Mouse (Mus musculus): ENCODE measurements at regions not wholly inside any gene's neighbourhood (a gene's known extent, or its start where the extent isn't known, plus 50 kb on each side); places are given as distances from the start of the nearest gene placed in this dataset.
A peak's percentile ranks its signal among the peaks of the same experiment; 100 is the strongest.

- DNase-seq (ENCODE audit: low spot score) = no peak
- no peak overlapping the region for H3K27ac ChIP-seq (replicated peaks)
- H3K27me3 ChIP-seq (ENCODE audit: low read depth, poor library complexity, severe bottlenecking) = no peaks in the 10 kb centered on the region
- WGBS = 90% methylated on average over 12 of the region's 12 CpGs
- no peak overlapping the region for H3K4me3 ChIP-seq
- H3K9me3 ChIP-seq (replicated peaks) = no peaks in the 10 kb centered on the region
- H3K36me3 ChIP-seq = no peaks in the 10 kb centered on the region
- H3K4me1 ChIP-seq = peaks cover 22% of the 10 kb centered on the region
These were observed 965.1 kb downstream of the 4930447A16Rik start for GRCm38 (mm10) chr15:38390450-38390849.

GRCm38 (mm10) chr15:38391420-38391819 lies 966.1 kb downstream of the 4930447A16Rik start:
- no peaks in the 10 kb centered on the region for H3K36me3 ChIP-seq
- 68% methylated on average over 6 of the region's 6 CpGs for WGBS
- no peak overlapping the region for H3K4me3 ChIP-seq
- no peak for DNase-seq (ENCODE audit: low spot score)
- no peak overlapping the region for H3K27ac ChIP-seq (replicated peaks)
- H3K27me3 ChIP-seq (ENCODE audit: low read depth, poor library complexity, severe bottlenecking) = no peaks in the 10 kb centered on the region
- no peaks in the 10 kb centered on the region for H3K9me3 ChIP-seq (replicated peaks)
- peaks cover 22% of the 10 kb centered on the region for H3K4me1 ChIP-seq

GRCm38 (mm10) chr15:38391860-38392259 lies 966.5 kb downstream of the 4930447A16Rik start:
- DNase-seq (ENCODE audit: low spot score) = no peak
- no peak overlapping the region for H3K4me3 ChIP-seq
- H3K4me1 ChIP-seq = peaks cover 22% of the 10 kb centered on the region
- no peaks in the 10 kb centered on the region for H3K27me3 ChIP-seq (ENCODE audit: low read depth, poor library complexity, severe bottlenecking)
- H3K9me3 ChIP-seq (replicated peaks) = no peaks in the 10 kb centered on the region
- WGBS = 27% methylated on average over 4 of the region's 4 CpGs
- peak overlapping the region; percentile 55 for H3K27ac ChIP-seq (replicated peaks)
- H3K36me3 ChIP-seq = no peaks in the 10 kb centered on the region

GRCm38 (mm10) chr15:38392441-38393149 lies 967.2 kb downstream of the 4930447A16Rik start:
- H3K27me3 ChIP-seq (ENCODE audit: low read depth, poor library complexity, severe bottlenecking) = no peaks in the 10 kb centered on the region
- peaks cover 22% of the 10 kb centered on the region for H3K4me1 ChIP-seq
- H3K36me3 ChIP-seq = no peaks in the 10 kb centered on the region
- 68% methylated on average over 5 of the region's 5 CpGs for WGBS
- H3K27ac ChIP-seq (replicated peaks) = peak overlapping the region; percentile 55; the same call in 1 of the 2 replicates
- no peak overlapping the region for H3K4me3 ChIP-seq
- H3K9me3 ChIP-seq (replicated peaks) = no peaks in the 10 kb centered on the region
- DNase-seq (ENCODE audit: low spot score) = no peak

GRCm38 (mm10) chr15:38398852-38399251 lies 973.5 kb downstream of the 4930447A16Rik start:
- H3K27ac ChIP-seq (replicated peaks) = no peak overlapping the region
- H3K9me3 ChIP-seq (replicated peaks) = no peaks in the 10 kb centered on the region
- no peaks in the 10 kb centered on the region for H3K27me3 ChIP-seq (ENCODE audit: low read depth, poor library complexity, severe bottlenecking)
- peaks cover 7% of the 10 kb centered on the region for H3K4me1 ChIP-seq
- no peaks in the 10 kb centered on the region for H3K36me3 ChIP-seq
- H3K4me3 ChIP-seq = no peak overlapping the region
- WGBS = 81% methylated on average over 4 of the region's 4 CpGs
- DNase-seq (ENCODE audit: low spot score) = no peak

- Histone ChIP-seq H3K4me3 (no peak overlapping the region), H3K4me1 (peaks cover 43% of the 10 kb centered on the region), H3K27me3 (ENCODE audit: low read depth, poor library complexity, severe bottlenecking) (peaks cover 5% of the 10 kb centered on the region; the same call in 1 of the 2 replicates), H3K27ac (replicated peaks) (no peak overlapping the region), H3K9me3 (replicated peaks) (no peaks in the 10 kb centered on the region), H3K36me3 (no peaks in the 10 kb centered on the region)
- WGBS = 93% methylated on average over 1 of the region's 1 CpGs
- DNase-seq (ENCODE audit: low spot score) = no peak
These were observed 977.4 kb downstream of the 4930447A16Rik start for GRCm38 (mm10) chr15:38402762-38403161.

- DNase-seq (ENCODE audit: low spot score) = no peak
- Histone ChIP-seq H3K36me3 (no peaks in the 10 kb centered on the region), H3K27ac (replicated peaks) (peak overlapping the region; percentile 6; the same call in 1 of the 2 replicates), H3K27me3 (ENCODE audit: low read depth, poor library complexity, severe bottlenecking) (peaks cover 5% of the 10 kb centered on the region; the same call in 1 of the 2 replicates), H3K9me3 (replicated peaks) (no peaks in the 10 kb centered on the region), H3K4me1 (peaks cover 47% of the 10 kb centered on the region), H3K4me3 (no peak overlapping the region)
- 51% methylated on average over 6 of the region's 6 CpGs for WGBS
These were observed 978.5 kb downstream of the 4930447A16Rik start for GRCm38 (mm10) chr15:38403760-38404375.

- peaks cover 5% of the 10 kb centered on the region; the same call in 1 of the 2 replicates for H3K27me3 ChIP-seq (ENCODE audit: low read depth, poor library complexity, severe bottlenecking)
- H3K36me3 ChIP-seq = no peaks in the 10 kb centered on the region
- peak overlapping the region; percentile 9 for H3K27ac ChIP-seq (replicated peaks)
- H3K4me3 ChIP-seq = no peak overlapping the region
- H3K4me1 ChIP-seq = peaks cover 47% of the 10 kb centered on the region
- no peak for DNase-seq (ENCODE audit: low spot score)
- no peaks in the 10 kb centered on the region for H3K9me3 ChIP-seq (replicated peaks)
- 50% methylated on average over 13 of the region's 13 CpGs for WGBS
These were observed 981.0 kb downstream of the 4930447A16Rik start for GRCm38 (mm10) chr15:38406114-38406960.

- no peak overlapping the region for H3K4me3 ChIP-seq
- H3K9me3 ChIP-seq (replicated peaks) = no peaks in the 10 kb centered on the region
- peaks cover 47% of the 10 kb centered on the region for H3K4me1 ChIP-seq
- no peak overlapping the region for H3K27ac ChIP-seq (replicated peaks)
- H3K27me3 ChIP-seq (ENCODE audit: low read depth, poor library complexity, severe bottlenecking) = peaks cover 5% of the 10 kb centered on the region; the same call in 1 of the 2 replicates
- WGBS = 67% methylated on average over 5 of the region's 5 CpGs
- no peak for DNase-seq (ENCODE audit: low spot score)
- H3K36me3 ChIP-seq = no peaks in the 10 kb centered on the region
These were observed 982.1 kb downstream of the 4930447A16Rik start for GRCm38 (mm10) chr15:38407476-38407875.

- no peaks in the 10 kb centered on the region for H3K36me3 ChIP-seq
- no peaks in the 10 kb centered on the region for H3K9me3 ChIP-seq (replicated peaks)
- H3K4me3 ChIP-seq = no peak overlapping the region
- WGBS = 81% methylated on average over 4 of the region's 4 CpGs
- no peak for DNase-seq (ENCODE audit: low spot score)
- no peak overlapping the region for H3K27ac ChIP-seq (replicated peaks)
- peaks cover 5% of the 10 kb centered on the region; the same call in 1 of the 2 replicates for H3K27me3 ChIP-seq (ENCODE audit: low read depth, poor library complexity, severe bottlenecking)
- H3K4me1 ChIP-seq = peaks cover 37% of the 10 kb centered on the region
These were observed 983.8 kb downstream of the 4930447A16Rik start for GRCm38 (mm10) chr15:38409168-38409567.

GRCm38 (mm10) chr15:38410462-38410861 lies 985.1 kb downstream of the 4930447A16Rik start:
- DNase-seq (ENCODE audit: low spot score) = no peak
- H3K27me3 ChIP-seq (ENCODE audit: low read depth, poor library complexity, severe bottlenecking) = peaks cover 5% of the 10 kb centered on the region; the same call in 1 of the 2 replicates
- peaks cover 24% of the 10 kb centered on the region for H3K4me1 ChIP-seq
- WGBS = 94% methylated on average over 1 of the region's 1 CpGs
- no peak overlapping the region for H3K4me3 ChIP-seq
- H3K27ac ChIP-seq (replicated peaks) = no peak overlapping the region
- no peaks in the 10 kb centered on the region for H3K36me3 ChIP-seq
- H3K9me3 ChIP-seq (replicated peaks) = no peaks in the 10 kb centered on the region

- Histone ChIP-seq H3K27me3 (ENCODE audit: low read depth, poor library complexity, severe bottlenecking) (no peaks in the 10 kb centered on the region), H3K4me3 (no peak overlapping the region), H3K27ac (replicated peaks) (no peak overlapping the region), H3K36me3 (no peaks in the 10 kb centered on the region), H3K9me3 (replicated peaks) (no peaks in the 10 kb centered on the region), H3K4me1 (peaks cover 7% of the 10 kb centered on the region)
- DNase-seq (ENCODE audit: low spot score) = peak; percentile 3
- WGBS = 85% methylated on average over 3 of the region's 3 CpGs
These were observed 987.1 kb downstream of the 4930447A16Rik start for GRCm38 (mm10) chr15:38412481-38412880.

Data from midbrain, embryonic 10.5 days (tissue).